Mouse (Mus musculus): ENCODE data around the gene Sirt3. TPM values are rescaled to one million over a fixed set of nuclear protein-coding genes. Genes with fewer than 3 reads are reported as not detected.

Sirt3 gene
- polyA plus RNA-seq, 1 experiment from 2014 or later = 55.5 TPM

DNA sequence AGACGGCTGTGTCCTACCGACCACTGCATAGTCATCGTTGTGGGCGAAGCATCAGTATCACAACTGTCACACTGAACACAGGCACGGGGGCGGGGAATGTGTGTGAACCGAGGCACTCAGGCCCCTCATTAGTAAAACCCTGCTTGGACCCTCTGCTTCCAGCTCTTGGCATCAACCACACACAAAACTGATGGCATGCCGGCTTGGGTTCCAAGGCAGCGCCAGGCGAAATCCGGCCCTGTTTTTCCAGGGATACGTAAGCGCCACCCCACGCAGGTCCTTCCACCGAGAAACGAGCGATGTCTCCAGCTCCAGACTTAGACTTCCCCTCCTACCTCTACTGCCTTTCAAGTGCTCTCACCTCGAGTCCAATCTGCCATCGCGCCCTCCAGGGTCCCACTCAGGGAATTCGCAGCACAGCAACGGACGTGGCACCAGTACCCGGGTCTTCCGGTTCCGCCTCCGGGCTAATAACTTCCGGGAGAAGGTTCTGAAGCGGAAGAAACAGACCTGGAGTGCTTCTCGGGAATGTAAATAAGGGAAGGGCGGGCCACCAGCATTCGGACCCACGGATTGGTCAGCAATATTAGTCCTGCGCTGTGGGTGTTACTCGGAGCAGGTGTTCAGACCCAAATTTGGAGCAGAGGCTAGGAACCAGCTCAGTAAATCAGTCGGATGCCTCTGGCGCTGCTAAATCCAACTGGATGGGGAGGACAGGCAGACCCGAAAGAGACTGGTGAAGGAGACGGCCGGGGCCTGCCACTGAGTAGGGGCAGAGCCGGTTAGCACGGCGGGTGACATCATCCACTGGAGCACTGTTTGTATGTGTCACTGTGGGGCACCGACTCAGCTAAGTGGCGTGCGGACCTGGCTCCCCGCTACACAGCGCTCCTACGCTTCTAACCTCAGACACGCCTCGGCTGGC lies 26.0 kb downstream of the Sirt3 start, which contains the start of gene Gm45785:
Gene Gm45785 (minus strand): TSS at position 472 of the 925 bp plus-strand sequence.
- H3K27me3 ChIP-seq (replicated peaks) = no peaks in the 10 kb centered on the region
- no peaks in the 10 kb centered on the region for H3K9me3 ChIP-seq
- peak within 1 kb of the TSS; percentile 57 for H3K4me3 ChIP-seq
- under 1% methylated on average over 51 of the region's 51 CpGs for WGBS
- peaks cover 25% of the 10 kb centered on the region for H3K36me3 ChIP-seq (replicated peaks)
- peak within 1 kb of the TSS; percentile 82 for H3K27ac ChIP-seq
- peak; percentile 83 for ATAC-seq (replicated peaks)
- peaks cover 42% of the 10 kb centered on the region for H3K4me1 ChIP-seq
- H3K9ac ChIP-seq = peak within 1 kb of the TSS; percentile 62
- H3K4me2 ChIP-seq = peak within 1 kb of the TSS; percentile 96

DNA sequence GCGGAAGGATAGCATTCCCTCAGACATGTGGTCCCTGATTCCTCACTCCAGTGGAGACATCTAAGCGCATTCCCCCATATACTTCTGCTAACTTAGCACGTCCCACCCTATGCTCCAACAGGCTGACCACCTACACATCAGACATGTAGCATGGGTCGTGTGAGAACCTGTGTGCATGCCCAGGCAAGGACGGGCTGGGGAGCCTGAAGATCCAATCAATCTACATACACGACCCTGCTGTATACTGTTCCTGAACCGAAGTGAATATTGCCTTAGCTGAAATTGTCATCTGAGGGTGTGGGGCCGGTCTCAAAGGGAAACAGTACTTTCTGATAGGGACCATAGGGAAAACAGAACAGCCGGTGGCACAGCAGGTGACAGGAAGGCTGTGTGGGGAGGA lies 26.9 kb downstream of the Sirt3 start:
- peaks cover 17% of the 10 kb centered on the region for H3K36me3 ChIP-seq (replicated peaks)
- ATAC-seq (replicated peaks) = no peak
- no peaks in the 10 kb centered on the region for H3K27me3 ChIP-seq (replicated peaks)

DNA sequence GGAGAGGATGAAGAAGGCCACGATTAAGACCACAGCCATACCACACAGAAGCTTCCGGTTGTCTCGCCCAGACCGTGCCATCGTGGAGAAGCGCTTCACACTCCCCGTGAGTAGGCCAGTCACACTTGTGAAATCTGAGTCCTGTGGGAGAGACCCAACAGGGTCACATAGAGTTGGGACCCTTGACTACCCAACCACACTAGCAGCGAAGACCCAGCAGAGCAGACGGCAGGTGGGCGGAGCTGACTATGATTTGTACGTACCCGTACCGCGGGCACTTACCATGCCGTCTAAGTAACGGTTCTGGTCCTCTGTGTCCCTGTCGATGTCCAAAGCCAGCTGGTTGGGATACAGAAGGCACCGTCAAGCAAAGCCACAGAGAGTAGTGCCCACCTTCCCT lies 27.6 kb downstream of the Sirt3 start:
- 95% methylated on average over 18 of the region's 18 CpGs for WGBS
- H3K4me3 ChIP-seq = no peak overlapping the region
- H3K4me2 ChIP-seq = no peak overlapping the region
- H3K9me3 ChIP-seq = no peaks in the 10 kb centered on the region
- H3K27ac ChIP-seq = no peak overlapping the region
- peaks cover 17% of the 10 kb centered on the region for H3K36me3 ChIP-seq (replicated peaks)
- no peak overlapping the region for H3K9ac ChIP-seq
- H3K27me3 ChIP-seq (replicated peaks) = no peaks in the 10 kb centered on the region
- peaks cover 29% of the 10 kb centered on the region for H3K4me1 ChIP-seq
- no peak for ATAC-seq (replicated peaks)

More for the DNA sequence above, 26.9 kb downstream of the Sirt3 start:
- WGBS = 77% methylated on average over 9 of the region's 9 CpGs
- Histone ChIP-seq H3K9me3 (no peaks in the 10 kb centered on the region), H3K27ac (no peak overlapping the region), H3K4me2 (peak overlapping the region; percentile 96), H3K9ac (peak overlapping the region; percentile 62; the same call in 1 of the 2 replicates), H3K4me3 (peak overlapping the region; percentile 57), H3K4me1 (peaks cover 35% of the 10 kb centered on the region)

DNA sequence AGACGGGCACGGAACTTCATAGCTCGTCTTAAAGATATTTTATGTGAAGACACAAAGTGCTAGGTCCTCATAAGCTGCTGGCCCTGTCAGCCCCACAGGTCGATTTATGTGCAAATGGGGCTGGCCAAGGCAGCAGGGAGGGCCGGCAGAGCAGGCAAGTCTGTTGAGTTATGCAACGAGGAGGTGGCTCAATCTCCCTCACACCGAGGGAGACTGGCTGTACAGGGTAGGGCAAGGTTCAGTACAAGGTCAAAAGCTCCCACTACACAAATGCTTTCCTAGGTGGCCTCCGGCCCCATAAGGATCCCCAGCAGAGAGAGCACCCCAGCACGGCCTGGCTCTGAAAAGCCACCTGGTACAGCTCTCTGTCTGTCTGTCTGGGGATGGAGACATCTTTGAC lies 28.7 kb downstream of the Sirt3 start:
- peaks cover 18% of the 10 kb centered on the region for H3K4me1 ChIP-seq
- no peak overlapping the region for H3K4me2 ChIP-seq
- no peak overlapping the region for H3K9ac ChIP-seq
- no peak for ATAC-seq (replicated peaks)
- 87% methylated on average over 9 of the region's 9 CpGs for WGBS
- H3K36me3 ChIP-seq (replicated peaks) = peaks cover 17% of the 10 kb centered on the region
- H3K9me3 ChIP-seq = no peaks in the 10 kb centered on the region
- H3K27ac ChIP-seq = no peak overlapping the region
- no peak overlapping the region for H3K4me3 ChIP-seq
- H3K27me3 ChIP-seq (replicated peaks) = no peaks in the 10 kb centered on the region

DNA sequence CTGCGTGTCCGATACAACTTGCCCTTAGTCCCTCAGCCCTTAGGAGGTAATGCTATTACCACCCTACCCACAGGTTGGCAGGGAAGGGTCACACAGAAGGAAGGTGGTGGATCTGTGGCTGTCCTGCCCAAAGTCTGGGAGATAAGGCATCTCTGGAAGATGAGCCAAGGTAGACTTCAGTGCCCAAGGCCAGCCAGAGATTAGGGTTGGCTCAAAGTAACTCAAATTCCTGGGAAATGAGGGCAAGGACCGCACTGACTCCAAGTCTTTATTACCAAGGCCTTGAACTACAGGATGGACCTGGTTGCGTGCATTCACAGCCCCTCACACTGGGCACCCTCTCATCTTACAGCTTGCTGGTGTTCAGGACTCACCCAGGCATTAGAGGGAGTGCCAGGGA lies 30.2 kb downstream of the Sirt3 start:
- WGBS = 94% methylated on average over 4 of the region's 4 CpGs

DNA sequence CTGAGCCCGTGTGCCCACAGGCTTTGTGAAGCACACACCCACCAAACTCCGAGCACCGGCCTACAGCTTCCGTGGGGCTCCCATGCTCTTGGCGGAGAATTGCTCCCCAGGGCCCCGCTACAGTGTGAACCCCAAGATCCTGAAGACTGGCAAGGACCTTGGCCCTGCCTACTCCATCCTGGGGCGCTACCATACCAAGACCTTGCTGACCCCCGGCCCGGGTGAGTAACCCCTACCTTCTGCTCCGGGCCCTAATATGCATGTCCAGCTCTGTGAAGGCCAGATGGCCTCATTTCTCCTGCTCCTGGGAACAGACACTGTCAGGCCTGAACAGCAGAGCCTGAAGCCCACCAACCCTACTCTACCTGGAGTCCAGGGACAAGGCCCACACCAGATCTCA lies 33.5 kb downstream of the Sirt3 start:
- no peaks in the 10 kb centered on the region for H3K9me3 ChIP-seq
- no peak overlapping the region for H3K9ac ChIP-seq
- H3K4me1 ChIP-seq = no peaks in the 10 kb centered on the region
- H3K27me3 ChIP-seq (replicated peaks) = peaks cover 11% of the 10 kb centered on the region; the same call in 1 of the 2 replicates
- 93% methylated on average over 10 of the region's 10 CpGs for WGBS
- peaks cover 9% of the 10 kb centered on the region for H3K36me3 ChIP-seq (replicated peaks)
- H3K4me3 ChIP-seq = no peak overlapping the region
- no peak for ATAC-seq (replicated peaks)
- no peak overlapping the region for H3K4me2 ChIP-seq
- no peak overlapping the region for H3K27ac ChIP-seq

More for the DNA sequence above, 30.2 kb downstream of the Sirt3 start:
- no peak overlapping the region for H3K9ac ChIP-seq
- no peaks in the 10 kb centered on the region for H3K9me3 ChIP-seq
- ATAC-seq (replicated peaks) = no peak
- H3K27me3 ChIP-seq (replicated peaks) = no peaks in the 10 kb centered on the region
- H3K4me2 ChIP-seq = no peak overlapping the region
- H3K4me1 ChIP-seq = peaks cover 11% of the 10 kb centered on the region
- H3K27ac ChIP-seq = no peak overlapping the region
- H3K4me3 ChIP-seq = no peak overlapping the region
- peaks cover 17% of the 10 kb centered on the region for H3K36me3 ChIP-seq (replicated peaks)

DNA sequence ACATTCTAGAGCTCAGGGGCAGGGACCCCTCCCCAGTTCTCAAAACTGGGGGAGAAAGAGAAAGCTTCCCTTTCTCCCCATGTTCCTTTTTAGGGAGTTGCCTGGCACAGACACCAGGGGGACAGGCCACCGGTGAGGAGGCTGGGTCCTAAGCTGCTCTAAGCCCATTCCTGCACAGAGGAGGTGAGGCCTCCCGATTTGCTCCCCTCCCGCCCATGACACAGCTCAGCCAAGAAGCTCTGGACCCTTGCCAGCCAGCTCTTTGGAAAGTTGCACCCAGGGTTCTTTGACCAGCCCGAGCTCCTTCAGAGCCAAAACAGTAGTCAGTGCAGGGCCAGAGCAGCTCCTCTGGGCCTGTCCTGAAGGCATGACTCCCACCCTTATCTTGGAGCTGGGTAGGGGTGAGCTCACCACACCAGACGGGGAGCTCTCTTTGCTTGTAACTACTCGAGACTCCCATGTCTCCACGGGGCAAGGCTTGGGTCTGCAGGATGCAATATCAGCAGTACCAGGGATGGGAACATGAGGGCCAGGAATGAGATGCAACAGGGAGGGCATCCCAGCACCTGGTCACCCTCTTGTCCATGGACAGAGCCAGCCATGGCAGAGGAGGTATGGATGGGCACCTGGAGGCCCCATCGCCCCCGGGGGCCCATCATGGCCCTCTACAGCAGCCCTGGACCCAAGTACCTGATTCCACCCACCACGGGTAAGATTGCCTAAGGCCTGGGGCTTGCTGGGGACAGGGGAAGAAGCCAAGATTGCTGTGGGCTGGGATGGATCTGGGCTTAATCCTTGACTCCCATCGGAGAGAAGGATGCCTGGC lies 34.1 kb downstream of the Sirt3 start, which contains the start of gene Odf3:
Gene Odf3 (plus strand): TSS at position 51 of the 826 bp plus-strand sequence.
- Histone ChIP-seq H3K4me3 (no peak within 1 kb of the TSS), H3K27me3 (replicated peaks) (peaks cover 11% of the 10 kb centered on the region; the same call in 1 of the 2 replicates), H3K4me1 (no peaks in the 10 kb centered on the region), H3K9ac (no peak within 1 kb of the TSS), H3K36me3 (replicated peaks) (peaks cover 3% of the 10 kb centered on the region; the same call in 1 of the 2 replicates), H3K27ac (no peak within 1 kb of the TSS), H3K4me2 (no peak within 1 kb of the TSS), H3K9me3 (no peaks in the 10 kb centered on the region)
- ATAC-seq (replicated peaks) = no peak
- 66% methylated on average over 11 of the region's 11 CpGs for WGBS

DNA sequence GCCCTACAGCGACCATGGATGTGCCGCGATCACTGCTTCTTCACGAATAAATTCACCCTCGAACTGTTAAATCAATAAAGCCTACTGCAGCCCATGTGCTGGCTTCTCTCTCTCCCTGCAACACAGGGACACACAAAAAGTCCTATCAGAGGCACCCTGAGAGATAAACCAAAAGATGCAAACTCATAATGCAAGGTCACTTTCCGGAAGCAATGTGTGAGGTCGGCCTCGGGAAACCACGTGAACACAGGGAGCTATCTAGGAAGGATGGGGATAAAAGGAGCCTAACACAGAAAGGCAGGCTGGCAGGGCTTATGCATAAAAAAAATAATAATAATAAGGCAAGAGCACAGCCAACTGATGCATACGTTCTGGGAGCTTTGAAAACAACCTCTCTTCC lies 35.4 kb downstream of the Sirt3 start:
- no peak overlapping the region for H3K9ac ChIP-seq
- ATAC-seq (replicated peaks) = no peak

DNA sequence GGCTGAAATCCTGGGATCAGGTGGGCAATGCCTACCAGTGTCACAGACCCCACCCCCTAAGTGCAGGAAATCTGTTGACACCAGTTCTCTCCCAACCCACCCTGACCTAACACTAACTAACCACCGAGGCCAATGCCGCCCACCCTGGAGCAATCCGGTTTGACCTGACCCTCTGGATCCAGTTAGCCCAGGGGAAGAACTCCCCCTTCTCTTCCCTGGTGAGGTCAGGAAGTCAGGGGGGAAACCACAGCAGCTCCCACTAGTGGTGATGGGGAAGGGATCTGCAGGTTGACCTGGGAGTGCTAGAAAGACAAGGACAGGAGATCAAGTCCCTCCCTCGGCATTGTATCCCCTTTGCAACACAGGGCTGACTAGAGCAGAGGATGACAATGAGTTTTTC lies 36.4 kb downstream of the Sirt3 start:
- no peak for ATAC-seq (replicated peaks)
- Histone ChIP-seq H3K9ac (no peak overlapping the region), H3K9me3 (no peaks in the 10 kb centered on the region), H3K36me3 (replicated peaks) (no peaks in the 10 kb centered on the region), H3K4me1 (no peaks in the 10 kb centered on the region), H3K27me3 (replicated peaks) (peaks cover 20% of the 10 kb centered on the region), H3K4me3 (no peak overlapping the region), H3K27ac (no peak overlapping the region), H3K4me2 (no peak overlapping the region)
- 76% methylated on average over 4 of the region's 4 CpGs for WGBS

More for the DNA sequence above, 35.4 kb downstream of the Sirt3 start:
- H3K36me3 ChIP-seq (replicated peaks) = no peaks in the 10 kb centered on the region
- no peaks in the 10 kb centered on the region for H3K9me3 ChIP-seq
- no peak overlapping the region for H3K4me3 ChIP-seq
- H3K4me1 ChIP-seq = no peaks in the 10 kb centered on the region
- peaks cover 15% of the 10 kb centered on the region for H3K27me3 ChIP-seq (replicated peaks)
- no peak overlapping the region for H3K27ac ChIP-seq
- 86% methylated on average over 10 of the region's 10 CpGs for WGBS
- H3K4me2 ChIP-seq = no peak overlapping the region

DNA sequence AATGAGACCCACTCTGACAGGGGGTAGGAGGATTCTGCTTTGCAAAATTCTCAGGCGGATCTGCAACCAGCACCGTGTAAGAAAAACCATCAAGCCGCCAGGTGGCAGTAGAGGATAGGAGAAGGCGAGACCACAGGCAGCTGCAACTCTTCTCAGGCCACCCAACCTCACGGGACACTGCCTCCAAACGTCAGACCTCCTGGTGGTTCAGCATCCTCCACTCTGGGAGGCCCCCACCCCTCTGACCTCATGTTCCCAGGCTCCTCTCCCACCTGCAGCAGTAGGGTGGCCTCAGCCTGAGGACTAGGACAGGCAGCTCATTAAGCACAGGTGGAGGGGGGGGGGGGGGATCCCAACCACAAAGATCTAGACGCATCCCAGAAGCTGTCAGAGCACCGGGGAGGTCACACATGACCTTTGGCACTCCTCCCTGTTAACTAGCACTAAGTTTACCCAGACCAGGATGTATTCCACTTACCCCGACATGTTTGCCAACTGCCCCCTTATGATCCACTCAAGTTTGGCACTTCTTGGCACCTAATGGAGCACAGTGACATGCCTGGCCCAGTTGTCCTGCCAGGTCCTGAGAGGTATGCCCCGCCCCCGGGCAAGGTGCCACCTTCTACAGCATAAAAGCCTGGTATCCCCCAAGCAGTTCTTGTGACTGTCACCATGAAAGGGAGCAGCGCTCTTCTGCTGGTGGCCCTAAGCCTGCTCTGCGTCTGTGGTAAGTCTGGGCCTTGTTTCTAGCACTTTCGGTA lies 37.0 kb downstream of the Sirt3 start, which contains the start of gene Scgb1c1:
Gene Scgb1c1 (plus strand): TSS at position 643 of the 761 bp plus-strand sequence.
- Histone ChIP-seq H3K27me3 (replicated peaks) (peaks cover 20% of the 10 kb centered on the region), H3K4me2 (no peak within 1 kb of the TSS; the same call in 1 of the 2 replicates), H3K9me3 (no peaks in the 10 kb centered on the region), H3K36me3 (replicated peaks) (no peaks in the 10 kb centered on the region), H3K4me1 (no peaks in the 10 kb centered on the region), H3K27ac (no peak within 1 kb of the TSS), H3K4me3 (no peak within 1 kb of the TSS), H3K9ac (no peak within 1 kb of the TSS)
- 33% methylated on average over 14 of the region's 14 CpGs for WGBS
- peak; percentile 84 for ATAC-seq (replicated peaks)

DNA sequence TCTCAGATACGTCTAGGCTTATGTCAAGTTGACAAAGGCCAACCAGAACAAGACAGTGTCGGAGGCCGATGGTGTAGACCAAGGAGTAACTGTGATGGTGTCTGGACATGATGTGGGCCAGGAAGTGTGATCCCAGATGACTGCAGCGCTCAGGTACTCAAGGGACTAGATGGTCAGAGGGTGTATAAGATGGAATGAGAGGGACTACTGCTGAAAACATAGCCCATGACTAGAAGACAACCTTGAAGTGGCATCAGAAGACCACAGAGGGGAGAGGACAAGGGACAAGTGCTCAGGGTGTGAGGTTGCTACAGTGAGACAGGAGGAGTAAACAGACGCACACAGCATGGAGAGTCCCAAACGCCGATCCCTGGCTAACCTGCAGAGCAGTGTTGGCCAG lies 38.3 kb downstream of the Sirt3 start:
- Histone ChIP-seq H3K27ac (no peak overlapping the region), H3K4me2 (no peak overlapping the region), H3K9me3 (no peaks in the 10 kb centered on the region), H3K36me3 (replicated peaks) (no peaks in the 10 kb centered on the region), H3K4me3 (no peak overlapping the region), H3K9ac (no peak overlapping the region), H3K27me3 (replicated peaks) (peaks cover 20% of the 10 kb centered on the region), H3K4me1 (no peaks in the 10 kb centered on the region)
- no peak for ATAC-seq (replicated peaks)
- WGBS = 77% methylated on average over 7 of the region's 7 CpGs

Measured in midbrain, embryonic 15.5 days (tissue).